Mouse (Mus musculus) spleen, postnatal 10 days (tissue): ENCODE data around the gene Zfp239.
"Not testable (repeated sequence)": the region's sequence is repeated elsewhere in the genome, so short reads cannot be mapped to it uniquely, and the experiment has no call there.

Experiments used
- DNase-seq, 2 experiments: peaks; one replicate each; pipeline ENCODE4 v3.0.0; 2021 to 2022; ENCODE audit warnings: low spot score in 2 of 2

Gene Zfp239

GRCm38 (mm10) chr6:117861848-117862247 is at the start of gene Zfp239:
TSS of gene Zfp239 (plus strand) at chr6:117862100.
- peak in 1 of 2 experiments; percentile 16 for DNase-seq

- DNase-seq: no peak
Measured at GRCm38 (mm10) chr6:117814681-117815080, 47.2 kb upstream of the Zfp239 start.

- no peak for DNase-seq
Measured at GRCm38 (mm10) chr6:117817108-117817541, 44.8 kb upstream of the Zfp239 start.

GRCm38 (mm10) chr6:117820327-117820726 is 41.6 kb upstream of the Zfp239 start:
- DNase-seq: no peak

GRCm38 (mm10) chr6:117825369-117825768 is 36.5 kb upstream of the Zfp239 start:
- DNase-seq: peak; percentile 28 to 77

- DNase-seq: peak; percentile 33 to 63
Measured at GRCm38 (mm10) chr6:117828273-117828672, 33.6 kb upstream of the Zfp239 start.

- DNase-seq: peak; percentile 75 to 92
Measured at GRCm38 (mm10) chr6:117840686-117841510, 21.0 kb upstream of the Zfp239 start, which contains the start of gene Zfp637. TSS of gene Zfp637 (plus strand) at chr6:117841180.

- DNase-seq: no peak
Measured at GRCm38 (mm10) chr6:117841511-117841955, 20.4 kb upstream of the Zfp239 start.

GRCm38 (mm10) chr6:117844597-117844996 is 17.3 kb upstream of the Zfp239 start:
- DNase-seq: no peak

- DNase-seq: not testable (repeated sequence)
Measured at GRCm38 (mm10) chr6:117846671-117847070, 15.2 kb upstream of the Zfp239 start.

- DNase-seq: no peak
Measured at GRCm38 (mm10) chr6:117847772-117848171, 14.1 kb upstream of the Zfp239 start.

GRCm38 (mm10) chr6:117848577-117848976 is 13.3 kb upstream of the Zfp239 start:
- DNase-seq: no peak

- DNase-seq: no peak
Measured at GRCm38 (mm10) chr6:117851747-117852146, 10.2 kb upstream of the Zfp239 start.

GRCm38 (mm10) chr6:117857990-117858389 is 3.9 kb upstream of the Zfp239 start:
- no peak for DNase-seq

- DNase-seq: no peak
Measured at GRCm38 (mm10) chr6:117862465-117862864, 565 bp downstream of the Zfp239 start.

- peak; percentile 34 to 80 for DNase-seq
Measured at GRCm38 (mm10) chr6:117862899-117863620, 1.2 kb downstream of the Zfp239 start.

GRCm38 (mm10) chr6:117863751-117864150 is 1.9 kb downstream of the Zfp239 start:
- no peak for DNase-seq

GRCm38 (mm10) chr6:117868187-117868586 is 6.3 kb downstream of the Zfp239 start:
- no peak for DNase-seq

GRCm38 (mm10) chr6:117871034-117871433 is 9.1 kb downstream of the Zfp239 start:
- DNase-seq: no peak

- not testable (repeated sequence) for DNase-seq
Measured at GRCm38 (mm10) chr6:117873450-117873849, 11.6 kb downstream of the Zfp239 start.

- DNase-seq: no peak
Measured at GRCm38 (mm10) chr6:117874621-117875281, 12.9 kb downstream of the Zfp239 start.
